Mouse (Mus musculus) neutrophil, adult 83 days (primary cell): Measurements from ENCODE around the gene Ptpn20. TPM values are rescaled to one million over a fixed set of nuclear protein-coding genes. Genes with fewer than 3 reads are reported as not detected.

Source experiments
- total RNA-seq, 2 experiments: library from RNA; stranded (reverse); gene quantifications; one replicate each; pipeline ENCODE4 v1.2.4; 2023

The Ptpn20 gene
- total RNA-seq, result not detected

DNA sequence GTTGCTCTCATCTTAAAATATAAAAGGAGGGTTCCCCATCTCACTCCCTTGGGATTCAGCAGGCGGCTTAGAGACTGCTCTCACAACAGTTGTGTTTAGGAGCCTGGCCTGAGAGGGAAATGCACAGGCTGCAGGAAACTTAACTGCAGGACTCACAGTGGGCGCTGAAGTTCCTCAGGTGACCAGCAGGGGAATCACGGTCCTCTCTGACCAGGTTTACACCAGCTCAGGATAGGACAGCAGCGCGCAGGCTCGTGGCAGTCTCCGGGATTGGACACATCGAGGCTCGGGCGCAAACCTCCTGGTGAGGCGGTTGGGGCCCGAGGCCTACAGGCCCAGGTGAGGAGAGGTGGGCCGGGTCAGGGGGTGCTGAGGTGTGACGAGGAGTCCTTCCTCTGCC lies at the start of gene Ptpn20:
TSS of gene Ptpn20 (plus strand) at position 257 of the 400 bp plus-strand sequence.

Other genes with a start within 250 kb of the Ptpn20 start
- 10 to 100 TPM; 12.8 to 14.2 TPM for gene Mapk8, start 142.0 kb upstream of the Ptpn20 start, total RNA-seq
- gene Frmpd2, start 117.5 kb upstream of the Ptpn20 start, total RNA-seq, result not detected